Mouse (Mus musculus) midbrain, embryonic 12.5 days (tissue): Measurements from ENCODE around the gene Strap. TPM values are rescaled to one million over a fixed set of nuclear protein-coding genes. Genes with fewer than 3 reads are reported as not detected.

ENCODE experiments used
- ATAC-seq: fragments of 200-750 bp; cut with Nextera tagmentation; 2 replicates; pipeline ENCODE4 v1.8.0; 2017; ENCODE audit warnings: low read depth, moderate TSS enrichment, moderate library complexity; ENCODE audit not compliant: low FRiP score
- H3K27ac ChIP-seq: fragments of 300-500 bp; sonication (generic); replicated peaks from 2 replicates; pipeline ENCODE4 v1.5.1; 2016; ENCODE audit warnings: mild to moderate bottlenecking
- H3K27me3 ChIP-seq: fragments of 300-500 bp; sonication (generic); 2 replicates; pipeline ENCODE4 v1.6.1; 2016; ENCODE audit warnings: mild to moderate bottlenecking
- H3K36me3 ChIP-seq: fragments of 300-500 bp; sonication (generic); 2 replicates; pipeline ENCODE4 v1.6.1; 2016
- H3K4me1 ChIP-seq: fragments of 300-500 bp; sonication (generic); 2 replicates; pipeline ENCODE4 v1.6.1; 2016
- H3K4me2 ChIP-seq: fragments of 300-500 bp; sonication (generic); replicated peaks from 2 replicates; pipeline ENCODE4 v1.6.1; 2016; ENCODE audit warnings: mild to moderate bottlenecking, moderate library complexity
- H3K4me3 ChIP-seq: fragments of 300-500 bp; sonication (generic); 2 replicates; pipeline ENCODE4 v1.5.1; 2016; ENCODE audit warnings: mild to moderate bottlenecking
- H3K9ac ChIP-seq: fragments of 300-500 bp; sonication (generic); replicated peaks from 2 replicates; pipeline ENCODE4 v1.6.1; 2016; ENCODE audit warnings: mild to moderate bottlenecking, moderate library complexity
- H3K9me3 ChIP-seq: fragments of 300-500 bp; sonication (generic); 2 replicates; pipeline ENCODE4 v1.6.1; 2016; ENCODE audit warnings: mild to moderate bottlenecking
- WGBS: fragments of 180-500 bp; shearing (Covaris S2); methylation state at CpG from one replicate; pipeline ENCODE4 v1.1.7; 2016; 5-methylcytosine and 5-hydroxymethylcytosine counted together
- polyA plus RNA-seq: library from polyadenylated mRNA; unstranded; fragments of >200 nt; fragmentation: Nextera tagmentation; extraction: Ambion mirVana; gene quantifications from 2 replicates; pipeline ENCODE4 v1.2.1, GENCODE M21; 2016

Gene Strap
- polyA plus RNA-seq, 1 experiment from 2014 or later, result 203 TPM

DNA sequence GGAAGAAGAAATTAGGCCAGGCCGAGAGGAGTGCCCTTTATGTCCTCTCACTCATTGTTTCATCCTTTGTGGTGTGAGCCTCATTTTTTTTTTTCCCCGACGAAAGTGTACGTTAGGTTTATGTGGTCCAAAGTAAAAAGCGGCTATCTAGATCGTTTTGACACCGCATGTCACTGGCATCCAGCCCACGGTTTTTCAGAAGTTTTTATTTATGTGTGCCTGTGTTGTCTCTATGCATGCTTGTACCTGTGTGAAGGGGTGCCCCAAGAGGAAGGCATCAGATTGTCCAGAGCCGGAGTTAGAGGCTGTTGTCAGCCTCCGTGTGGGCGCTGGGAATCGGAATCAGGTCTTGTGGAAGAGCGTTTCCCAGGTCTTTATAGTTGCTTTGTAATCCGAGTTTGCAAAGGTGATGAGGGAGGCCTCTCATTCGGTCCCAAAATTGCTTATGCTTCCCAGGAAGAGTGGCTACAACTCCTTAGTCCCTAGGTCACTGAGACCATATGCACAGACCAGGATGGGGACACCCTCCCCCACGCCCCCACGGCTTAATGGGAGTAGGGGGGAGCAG, 877 bp downstream of the Strap start:
- 10% methylated on average over 17 of the region's 17 CpGs for WGBS
- ATAC-seq, result no peak
- peak overlapping the region; percentile 72; the same call in 1 of the 2 replicates for H3K27ac ChIP-seq

DNA sequence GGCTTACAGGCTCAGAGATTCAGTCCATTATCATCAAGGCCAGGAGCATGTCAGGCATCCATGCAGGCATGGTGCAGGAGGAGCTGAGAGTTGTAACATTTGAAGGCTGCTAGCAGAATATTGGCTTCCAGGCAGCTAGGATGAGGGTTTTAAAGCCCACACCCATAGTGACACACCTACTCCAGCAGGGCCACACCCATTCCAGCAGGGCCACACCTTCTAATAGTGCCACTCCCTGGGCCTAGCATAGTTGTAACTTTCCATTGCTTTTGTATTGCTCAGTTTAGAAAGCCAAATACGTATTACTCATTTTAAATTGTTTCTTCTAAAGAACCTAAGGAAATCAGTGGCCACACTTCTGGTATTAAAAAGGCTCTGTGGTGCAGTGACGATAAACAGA, 6.1 kb downstream of the Strap start:
- no peak overlapping the region for H3K27ac ChIP-seq
- no peak overlapping the region for H3K9ac ChIP-seq
- no peak for ATAC-seq
- H3K4me1 ChIP-seq, result peaks cover 10% of the 10 kb centered on the region
- no peaks in the 10 kb centered on the region for H3K9me3 ChIP-seq
- H3K36me3 ChIP-seq, result peaks cover 69% of the 10 kb centered on the region
- 93% methylated on average over 2 of the region's 2 CpGs for WGBS
- H3K4me2 ChIP-seq, result no peak overlapping the region
- no peak overlapping the region for H3K4me3 ChIP-seq
- H3K27me3 ChIP-seq, result no peaks in the 10 kb centered on the region

More for the DNA sequence above, 877 bp downstream of the Strap start:
- peak overlapping the region; percentile 92 for H3K4me2 ChIP-seq
- peak overlapping the region; percentile 83 for H3K9ac ChIP-seq
- H3K4me3 ChIP-seq, result peak overlapping the region; percentile 83
- peaks cover 24% of the 10 kb centered on the region for H3K36me3 ChIP-seq
- no peaks in the 10 kb centered on the region for H3K27me3 ChIP-seq
- peaks cover 18% of the 10 kb centered on the region for H3K4me1 ChIP-seq
- no peaks in the 10 kb centered on the region for H3K9me3 ChIP-seq

DNA sequence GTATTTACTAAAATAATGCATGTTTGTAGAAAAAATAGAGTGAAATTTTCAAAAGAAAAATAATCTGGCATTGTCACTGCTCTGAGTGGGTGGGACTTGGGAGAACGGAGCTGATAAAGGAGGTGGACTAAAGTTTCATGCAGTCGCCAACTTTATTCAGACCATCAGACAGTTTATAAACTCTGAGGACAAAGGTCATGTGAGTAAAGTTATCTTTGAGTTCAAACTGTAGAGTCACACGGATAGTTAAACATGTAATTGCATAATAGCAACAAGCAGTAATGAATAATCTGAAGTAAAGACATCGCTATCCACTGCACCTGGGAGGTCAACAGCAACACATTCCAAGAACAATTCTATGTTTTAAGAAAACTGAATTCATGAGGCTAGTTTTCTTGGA, 9.8 kb downstream of the Strap start:
- H3K36me3 ChIP-seq, result peaks cover 81% of the 10 kb centered on the region
- H3K27ac ChIP-seq, result no peak overlapping the region
- no peaks in the 10 kb centered on the region for H3K27me3 ChIP-seq
- WGBS, result 95% methylated on average over 4 of the region's 4 CpGs
- ATAC-seq, result no peak
- H3K4me1 ChIP-seq, result no peaks in the 10 kb centered on the region
- H3K9me3 ChIP-seq, result no peaks in the 10 kb centered on the region
- no peak overlapping the region for H3K9ac ChIP-seq
- no peak overlapping the region for H3K4me3 ChIP-seq
- H3K4me2 ChIP-seq, result no peak overlapping the region

DNA sequence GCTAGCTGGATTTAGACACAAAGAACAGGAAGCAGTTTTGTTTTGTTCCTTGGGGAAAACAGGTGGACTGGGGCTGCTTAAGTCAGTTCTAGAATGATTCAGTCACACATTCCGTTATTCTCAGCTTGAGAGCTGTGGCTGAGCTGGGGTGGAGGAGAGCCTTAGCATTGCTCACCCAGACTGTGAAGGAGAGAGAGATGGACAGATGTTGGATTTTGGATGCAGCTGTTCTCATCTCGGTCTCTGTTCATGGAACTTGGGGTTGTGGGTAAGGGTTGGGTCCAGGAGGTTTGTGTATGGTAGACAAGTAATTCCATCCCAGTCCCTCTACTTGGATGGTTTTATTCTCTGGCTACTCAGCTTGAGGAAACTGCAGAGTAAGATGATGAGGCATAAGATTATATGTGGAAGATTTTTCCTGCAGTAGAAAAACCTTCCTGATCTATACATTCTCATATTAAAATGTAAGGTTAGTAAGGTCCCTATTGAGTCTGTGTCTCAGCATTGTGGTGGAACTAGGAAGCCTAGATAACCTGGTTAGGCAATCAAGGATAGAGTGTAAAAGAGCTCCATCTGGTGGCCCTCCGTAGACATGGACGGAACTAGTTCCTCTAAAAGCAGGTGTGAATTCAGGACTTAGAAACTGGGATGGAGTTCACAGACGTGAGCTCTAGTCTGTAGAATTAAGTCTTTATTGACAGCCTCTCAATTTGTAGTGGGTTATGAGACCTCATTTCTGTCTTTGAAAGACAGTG, 12.5 kb downstream of the Strap start:
- peaks cover 77% of the 10 kb centered on the region for H3K36me3 ChIP-seq
- no peaks in the 10 kb centered on the region for H3K9me3 ChIP-seq
- H3K4me2 ChIP-seq, result no peak overlapping the region
- no peak overlapping the region for H3K27ac ChIP-seq
- H3K4me3 ChIP-seq, result no peak overlapping the region
- 83% methylated on average over 5 of the region's 5 CpGs for WGBS
- no peak overlapping the region for H3K9ac ChIP-seq
- ATAC-seq, result no peak
- H3K4me1 ChIP-seq, result no peaks in the 10 kb centered on the region
- H3K27me3 ChIP-seq, result no peaks in the 10 kb centered on the region

DNA sequence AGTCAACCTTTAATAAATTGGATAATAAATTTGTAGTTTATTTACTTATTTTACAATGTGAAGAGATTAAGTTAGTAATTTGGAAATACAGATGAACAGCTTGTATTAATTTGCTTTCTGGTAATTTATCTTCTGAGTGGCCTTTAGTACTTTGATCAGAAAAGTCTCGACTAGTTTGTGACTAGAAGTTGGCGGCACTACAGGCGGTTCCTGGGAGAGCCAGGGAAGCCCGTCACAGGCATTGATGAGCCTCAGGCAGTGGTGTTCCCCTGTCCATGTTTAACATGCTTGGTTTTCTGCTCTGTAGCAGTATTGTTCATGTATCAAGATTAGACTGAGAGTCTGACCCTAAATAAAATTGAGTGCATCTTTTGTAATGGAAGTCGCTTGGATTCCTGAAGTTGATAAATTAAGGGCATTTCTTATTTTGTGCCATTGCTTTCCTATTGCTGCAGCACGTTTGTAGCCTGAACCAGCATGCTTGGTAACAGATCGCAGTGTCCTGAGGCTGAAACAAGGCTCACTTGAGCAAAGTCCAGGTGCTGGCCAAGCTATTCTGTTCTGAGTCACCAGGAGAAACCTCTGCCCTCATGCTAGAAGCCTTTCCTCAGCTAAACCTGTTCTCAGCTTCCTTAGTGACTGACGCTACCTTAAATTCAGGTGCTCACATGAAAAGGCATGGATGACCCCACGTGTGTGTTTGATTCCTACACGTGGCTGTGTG, 16.8 kb downstream of the Strap start:
- H3K4me2 ChIP-seq, result no peak overlapping the region
- no peaks in the 10 kb centered on the region for H3K9me3 ChIP-seq
- peaks cover 45% of the 10 kb centered on the region for H3K36me3 ChIP-seq
- no peak overlapping the region for H3K9ac ChIP-seq
- H3K27ac ChIP-seq, result no peak overlapping the region
- WGBS, result 91% methylated on average over 10 of the region's 10 CpGs
- ATAC-seq, result no peak
- peaks cover 6% of the 10 kb centered on the region; the same call in 1 of the 2 replicates for H3K4me1 ChIP-seq
- no peak overlapping the region for H3K4me3 ChIP-seq
- no peaks in the 10 kb centered on the region for H3K27me3 ChIP-seq

DNA sequence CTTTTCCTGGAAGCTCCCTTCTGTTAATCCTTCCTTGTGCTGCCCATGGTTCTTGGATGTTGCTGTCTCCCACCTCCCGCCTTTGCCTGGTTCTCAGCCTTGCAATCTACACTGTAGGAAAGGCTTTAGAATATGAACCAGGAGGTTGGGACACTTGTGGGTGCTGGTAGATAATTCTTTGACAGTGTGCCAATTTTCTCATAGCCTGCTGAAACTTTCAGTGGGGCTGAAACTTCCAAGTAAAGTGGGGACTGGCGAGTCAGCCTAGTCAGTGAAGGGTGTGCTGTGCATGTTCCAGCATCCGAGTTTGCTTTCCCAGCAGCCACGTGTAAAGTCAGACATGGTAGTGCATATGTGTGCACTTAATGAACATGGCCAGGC, 17.4 kb downstream of the Strap start:
- WGBS, result 86% methylated on average over 4 of the region's 4 CpGs
- no peak for ATAC-seq

DNA sequence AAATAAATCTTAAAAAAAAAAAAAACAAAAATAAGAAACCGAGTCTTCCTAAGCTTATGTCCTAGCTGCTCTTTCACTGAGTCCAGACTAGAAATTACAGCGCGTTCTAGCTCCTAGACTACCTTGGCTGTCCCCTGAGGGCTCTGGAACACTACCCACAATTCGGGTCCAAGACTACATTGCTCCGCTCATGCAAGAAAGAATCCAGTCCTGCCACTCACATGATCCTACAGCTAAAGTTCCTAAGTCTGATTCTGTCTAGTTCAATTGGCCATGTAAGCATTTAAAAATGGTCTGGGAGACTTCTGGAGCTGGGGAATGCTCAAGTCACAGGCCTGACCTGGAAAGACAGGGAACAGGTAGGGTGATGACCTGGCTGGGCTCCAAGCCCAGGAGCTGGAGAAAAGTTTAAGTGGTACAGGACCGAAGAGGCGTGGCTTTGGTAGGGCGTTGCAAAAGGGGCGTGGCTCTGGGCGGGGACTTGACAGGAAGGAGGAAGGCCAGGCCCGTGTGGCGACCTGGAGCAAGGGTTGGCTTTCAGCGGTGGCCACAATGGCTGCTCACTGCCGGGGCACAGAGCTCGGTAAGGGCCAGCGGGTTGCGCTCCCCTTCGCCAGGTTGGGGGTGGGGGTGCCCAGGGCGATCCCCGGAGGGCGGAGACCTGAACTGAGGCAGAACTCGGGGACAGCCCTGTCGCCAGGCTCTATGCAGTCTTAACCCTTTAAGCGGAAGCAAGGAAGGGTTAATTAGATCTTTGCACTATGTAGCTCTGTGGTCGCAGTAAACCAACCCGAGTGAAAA, 19.4 kb downstream of the Strap start, which contains the start of gene Dera:
Gene Dera, plus strand, starts transcription at position 491 of the 801 bp plus-strand sequence.
- Histone ChIP-seq H3K9me3 (no peaks in the 10 kb centered on the region), H3K27me3 (no peaks in the 10 kb centered on the region), H3K4me3 (peak within 1 kb of the TSS; percentile 67), H3K36me3 (peaks cover 25% of the 10 kb centered on the region), H3K9ac (peak within 1 kb of the TSS; percentile 57), H3K4me2 (peak within 1 kb of the TSS; percentile 72), H3K4me1 (peaks cover 8% of the 10 kb centered on the region; the same call in 1 of the 2 replicates), H3K27ac (0 out of 2 replicates have a peak within 1 kb of the TSS, but pooled peaks have one; percentile 1)
- WGBS, result 11% methylated on average over 25 of the region's 26 CpGs
- ATAC-seq, result peak; percentile 92

More for the DNA sequence above, 17.4 kb downstream of the Strap start:
- Histone ChIP-seq H3K36me3 (peaks cover 41% of the 10 kb centered on the region), H3K9ac (no peak overlapping the region), H3K27me3 (no peaks in the 10 kb centered on the region), H3K4me2 (no peak overlapping the region), H3K4me1 (peaks cover 6% of the 10 kb centered on the region; the same call in 1 of the 2 replicates), H3K27ac (no peak overlapping the region), H3K4me3 (no peak overlapping the region), H3K9me3 (no peaks in the 10 kb centered on the region)

DNA sequence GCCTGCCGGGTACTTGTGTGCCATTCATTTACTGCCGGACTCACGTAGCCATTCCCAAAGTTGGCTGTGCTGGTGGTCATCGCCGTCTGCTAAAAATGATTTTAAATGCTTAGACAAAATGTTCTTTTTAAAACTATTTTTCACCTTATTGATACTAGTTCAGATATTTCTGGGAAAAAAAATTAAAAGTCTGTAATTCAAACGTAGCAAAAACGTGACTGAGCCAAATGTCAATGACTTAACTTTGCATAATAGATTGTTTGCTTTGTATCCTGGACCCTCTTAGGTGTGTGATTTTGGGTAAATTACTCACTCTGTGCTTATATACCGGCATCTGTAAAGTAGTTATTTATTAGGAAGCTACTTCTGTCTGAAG, 20.0 kb downstream of the Strap start:
- peak overlapping the region; percentile 67 for H3K4me3 ChIP-seq
- H3K27me3 ChIP-seq, result no peaks in the 10 kb centered on the region
- peak overlapping the region; percentile 72 for H3K4me2 ChIP-seq
- H3K36me3 ChIP-seq, result peaks cover 19% of the 10 kb centered on the region
- no peaks in the 10 kb centered on the region for H3K9me3 ChIP-seq
- 7% methylated on average over 8 of the region's 8 CpGs for WGBS
- peak overlapping the region; percentile 57 for H3K9ac ChIP-seq
- no peak for ATAC-seq
- peaks cover 14% of the 10 kb centered on the region; the same call in 1 of the 2 replicates for H3K4me1 ChIP-seq
- 0 out of 2 replicates have a peak overlapping the region, but pooled peaks have one; percentile 1 for H3K27ac ChIP-seq

DNA sequence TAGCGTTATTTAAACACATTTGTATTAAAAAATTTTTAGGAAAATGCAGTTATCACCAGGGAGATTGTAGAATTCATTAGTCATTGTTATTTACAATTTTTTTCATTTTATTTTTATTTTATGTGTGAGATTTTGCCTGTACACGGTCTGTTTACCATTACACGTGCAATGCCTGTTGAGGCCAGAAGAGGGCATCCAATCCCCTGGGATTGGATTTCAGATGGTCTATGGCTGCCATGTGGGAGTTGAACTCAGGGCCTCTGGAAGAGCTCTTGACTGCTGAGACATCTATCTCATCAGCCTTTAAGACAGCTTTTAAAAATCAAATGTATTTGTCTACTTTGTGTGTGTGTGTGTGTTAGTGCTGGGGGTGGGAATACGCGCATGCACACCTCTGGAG, 21.4 kb downstream of the Strap start:
- 70% methylated on average over 5 of the region's 5 CpGs for WGBS
- H3K9me3 ChIP-seq, result no peaks in the 10 kb centered on the region
- peaks cover 14% of the 10 kb centered on the region; the same call in 1 of the 2 replicates for H3K4me1 ChIP-seq
- no peak overlapping the region for H3K27ac ChIP-seq
- no peak for ATAC-seq
- peaks cover 9% of the 10 kb centered on the region for H3K36me3 ChIP-seq
- H3K9ac ChIP-seq, result no peak overlapping the region
- no peaks in the 10 kb centered on the region for H3K27me3 ChIP-seq
- no peak overlapping the region for H3K4me3 ChIP-seq
- H3K4me2 ChIP-seq, result no peak overlapping the region

DNA sequence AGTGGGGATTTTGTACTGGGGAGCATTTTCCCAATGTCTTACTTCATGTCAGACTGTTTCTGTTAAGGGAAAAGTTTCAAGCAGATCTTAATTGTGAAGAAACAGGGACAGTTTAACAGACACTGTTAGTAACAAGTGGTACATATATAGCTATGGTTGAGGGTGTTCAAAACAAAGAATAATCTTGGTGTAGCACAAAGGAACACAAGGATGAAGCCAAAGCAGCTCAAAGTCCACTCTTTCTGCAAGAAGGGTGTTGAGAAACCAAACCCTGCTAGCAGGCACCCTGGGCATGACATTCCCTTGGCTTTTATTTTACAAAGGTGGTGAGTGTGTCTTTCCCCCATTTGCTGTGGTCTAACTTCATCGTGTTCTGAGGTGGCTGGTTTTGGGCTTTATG, 23.0 kb downstream of the Strap start:
- no peaks in the 10 kb centered on the region for H3K27me3 ChIP-seq
- H3K4me2 ChIP-seq, result no peak overlapping the region
- no peak overlapping the region for H3K9ac ChIP-seq
- WGBS, result 89% methylated on average over 1 of the region's 1 CpGs
- H3K9me3 ChIP-seq, result no peaks in the 10 kb centered on the region
- H3K27ac ChIP-seq, result no peak overlapping the region
- ATAC-seq, result no peak
- no peak overlapping the region for H3K4me3 ChIP-seq
- peaks cover 14% of the 10 kb centered on the region; the same call in 1 of the 2 replicates for H3K4me1 ChIP-seq
- no peaks in the 10 kb centered on the region for H3K36me3 ChIP-seq

DNA sequence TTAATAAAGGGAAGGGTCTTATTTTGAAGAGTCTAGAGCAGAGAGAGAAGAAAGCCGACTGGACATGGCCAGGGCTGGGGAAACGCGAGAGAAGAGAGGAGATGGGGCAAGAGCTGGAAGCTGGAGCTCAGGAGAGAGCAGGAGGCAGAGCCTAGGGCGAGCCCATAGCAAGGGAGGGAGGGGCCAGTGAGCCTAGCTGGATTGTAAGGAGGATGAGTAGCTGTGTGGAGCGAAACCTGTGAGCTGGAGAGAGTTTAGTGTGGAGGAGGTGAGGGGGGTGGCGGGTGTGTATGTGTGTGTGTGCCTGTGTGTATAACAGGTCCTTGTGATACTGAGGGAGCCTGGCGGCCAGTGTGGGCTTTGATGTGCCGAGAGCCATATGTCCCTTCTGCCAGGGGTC, 24.8 kb downstream of the Strap start:
- Histone ChIP-seq H3K27ac (no peak overlapping the region), H3K4me2 (no peak overlapping the region), H3K27me3 (no peaks in the 10 kb centered on the region), H3K4me1 (peaks cover 18% of the 10 kb centered on the region), H3K4me3 (no peak overlapping the region), H3K9ac (no peak overlapping the region), H3K36me3 (no peaks in the 10 kb centered on the region), H3K9me3 (no peaks in the 10 kb centered on the region)
- 47% methylated on average over 8 of the region's 8 CpGs for WGBS
- peak; percentile 39 for ATAC-seq
